Mouse (Mus musculus) gastrocnemius, adult 18-20 months (tissue): Measurements from ENCODE around the gene Zdhhc6. TPM values are rescaled to one million over a fixed set of nuclear protein-coding genes. Genes with fewer than 3 reads are reported as not detected.

Source experiments
- DNase-seq: peaks from one replicate; pipeline ENCODE4 v3.0.0; 2021; ENCODE audit warnings: low spot score
- total RNA-seq, 2 experiments: library from RNA; stranded (reverse); gene quantifications; 2 replicates each; pipeline ENCODE4 v1.2.3; 2021

Zdhhc6 gene
- total RNA-seq, 2 experiments from 2014 or later, result 20.0 to 21.4 TPM

DNA sequence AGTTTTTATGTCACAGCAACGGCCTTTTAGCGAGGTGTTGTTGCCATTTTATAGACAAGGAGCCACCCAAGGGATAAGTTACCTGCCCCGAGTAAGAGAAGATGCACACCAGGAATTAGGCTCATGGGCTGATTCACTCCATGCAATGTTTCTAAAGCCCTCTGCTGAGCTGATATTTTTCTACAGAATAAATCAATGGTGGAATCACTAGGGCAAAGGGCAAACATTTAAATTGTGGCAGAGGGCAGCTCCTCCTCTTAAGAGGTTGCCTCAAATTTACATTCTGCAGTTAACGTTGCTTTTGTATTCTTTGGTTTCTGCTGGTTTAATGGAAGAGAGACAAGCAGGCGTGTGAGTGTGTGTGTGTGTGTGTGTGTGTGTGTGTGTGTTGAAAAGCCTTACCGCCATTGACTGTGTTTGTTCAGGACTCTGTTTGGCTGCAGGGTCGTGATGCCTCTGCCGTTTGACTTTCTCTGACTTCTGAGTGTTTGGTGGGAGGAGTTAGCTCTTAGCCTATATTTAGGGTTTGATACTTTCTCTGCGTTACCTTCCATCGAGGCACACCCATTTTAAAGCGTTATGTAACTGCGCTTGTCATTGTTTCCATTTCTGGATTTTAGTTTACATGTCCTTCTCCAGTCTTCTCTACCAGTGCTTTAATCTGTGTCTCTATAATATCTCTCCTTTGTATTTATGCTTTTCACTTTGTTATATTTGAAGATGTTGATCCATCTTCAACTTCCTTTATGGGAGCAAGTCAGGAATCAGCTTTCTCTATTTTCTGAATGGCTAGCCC, 55.2 kb downstream of the Zdhhc6 start:
- no peak for DNase-seq

DNA sequence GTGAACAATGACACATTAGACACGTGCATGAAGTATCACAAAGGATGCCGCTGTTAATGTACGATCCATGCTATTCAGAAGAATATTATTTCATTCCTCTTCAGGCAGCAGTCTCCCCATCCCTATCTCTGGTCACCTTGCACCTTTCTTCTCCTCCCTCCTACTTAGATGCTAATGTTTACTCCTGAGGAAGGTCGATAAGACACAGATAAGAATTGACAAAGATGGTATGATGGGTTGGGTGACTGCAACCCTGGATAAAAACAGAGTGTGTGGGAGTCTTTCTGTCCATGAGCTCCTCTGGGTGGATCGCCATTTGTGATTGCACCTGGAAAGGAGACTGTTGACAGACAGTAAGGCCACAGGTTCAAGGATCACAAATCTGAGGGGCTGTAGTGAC, 57.3 kb downstream of the Zdhhc6 start:
- DNase-seq, result no peak

DNA sequence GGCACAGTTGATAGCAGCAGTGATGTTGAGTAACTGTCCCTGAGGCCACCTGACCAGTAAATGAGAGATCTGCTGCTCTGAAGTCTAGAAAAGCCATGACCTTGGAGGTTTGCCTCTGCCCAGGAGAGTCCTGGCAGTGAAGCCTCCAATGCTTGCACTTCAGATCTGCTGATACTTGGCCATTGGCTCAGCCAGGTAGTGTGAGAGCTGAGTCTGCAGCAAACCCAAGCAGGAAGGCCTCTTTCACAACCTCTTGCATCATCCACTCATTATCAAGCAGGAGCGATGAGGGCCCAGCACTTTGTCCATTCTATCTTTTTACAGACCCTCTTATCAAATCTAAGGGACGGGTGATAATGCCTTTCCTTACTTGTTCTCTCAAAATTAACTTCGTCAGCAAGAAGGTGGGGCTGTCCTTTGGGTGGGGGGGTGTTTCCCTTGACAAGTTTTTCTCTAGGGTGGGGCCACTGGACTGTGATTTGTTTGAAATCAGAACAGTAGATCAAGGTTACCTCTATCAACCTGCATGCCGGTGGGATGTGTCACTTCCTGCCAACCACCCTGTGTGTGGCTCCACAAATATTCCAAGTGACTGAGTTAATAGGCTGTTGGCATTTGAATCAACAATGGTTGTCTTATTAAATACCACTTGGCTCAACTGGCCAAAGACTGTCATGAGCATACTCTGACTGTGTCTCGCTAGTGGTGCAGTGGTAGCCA, 58.0 kb downstream of the Zdhhc6 start:
- no peak for DNase-seq

DNA sequence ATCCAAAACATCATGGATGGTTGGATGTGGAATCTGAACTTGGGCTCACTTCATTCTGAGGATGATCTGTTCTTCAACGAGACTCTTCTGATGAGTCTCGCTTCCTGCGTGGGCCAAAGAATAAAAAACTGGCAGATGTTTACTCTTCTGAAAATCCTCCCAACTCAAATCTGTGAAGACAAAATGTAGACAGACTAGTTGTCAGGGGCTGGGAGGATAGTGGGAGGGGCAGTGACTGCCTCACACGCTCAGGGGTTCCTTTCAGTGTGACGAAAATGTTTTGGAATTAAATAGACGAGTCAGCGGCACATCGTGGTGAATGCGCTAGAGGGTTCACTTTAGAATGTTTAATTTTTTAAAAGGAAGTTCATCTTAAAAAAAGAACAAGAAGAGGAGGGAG, 59.7 kb downstream of the Zdhhc6 start:
- DNase-seq, result no peak

DNA sequence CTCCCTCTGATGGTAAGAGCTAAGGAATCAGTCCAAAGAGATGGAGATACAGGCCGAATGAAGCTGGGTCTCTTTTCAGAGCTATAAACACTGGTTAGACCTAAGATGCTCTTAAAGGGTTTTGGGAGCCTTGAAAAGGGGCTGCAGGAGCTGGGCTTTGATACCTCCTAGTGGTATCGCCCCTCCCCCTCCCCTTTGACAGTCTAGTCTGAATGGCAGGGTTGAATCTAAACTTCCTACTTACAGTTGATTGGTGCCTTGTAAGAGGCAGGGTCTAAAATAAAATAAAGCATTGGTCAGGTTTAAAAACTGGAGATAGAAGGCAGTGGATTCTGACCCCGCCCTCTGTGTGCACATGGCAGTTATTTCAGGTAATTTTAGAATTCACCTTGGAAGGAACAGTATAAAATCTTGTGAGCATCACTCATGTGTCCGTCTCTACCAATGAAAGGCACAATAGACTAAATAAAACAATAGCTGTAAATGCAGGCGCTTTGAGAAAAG, 61.3 kb downstream of the Zdhhc6 start:
- DNase-seq, result no peak

DNA sequence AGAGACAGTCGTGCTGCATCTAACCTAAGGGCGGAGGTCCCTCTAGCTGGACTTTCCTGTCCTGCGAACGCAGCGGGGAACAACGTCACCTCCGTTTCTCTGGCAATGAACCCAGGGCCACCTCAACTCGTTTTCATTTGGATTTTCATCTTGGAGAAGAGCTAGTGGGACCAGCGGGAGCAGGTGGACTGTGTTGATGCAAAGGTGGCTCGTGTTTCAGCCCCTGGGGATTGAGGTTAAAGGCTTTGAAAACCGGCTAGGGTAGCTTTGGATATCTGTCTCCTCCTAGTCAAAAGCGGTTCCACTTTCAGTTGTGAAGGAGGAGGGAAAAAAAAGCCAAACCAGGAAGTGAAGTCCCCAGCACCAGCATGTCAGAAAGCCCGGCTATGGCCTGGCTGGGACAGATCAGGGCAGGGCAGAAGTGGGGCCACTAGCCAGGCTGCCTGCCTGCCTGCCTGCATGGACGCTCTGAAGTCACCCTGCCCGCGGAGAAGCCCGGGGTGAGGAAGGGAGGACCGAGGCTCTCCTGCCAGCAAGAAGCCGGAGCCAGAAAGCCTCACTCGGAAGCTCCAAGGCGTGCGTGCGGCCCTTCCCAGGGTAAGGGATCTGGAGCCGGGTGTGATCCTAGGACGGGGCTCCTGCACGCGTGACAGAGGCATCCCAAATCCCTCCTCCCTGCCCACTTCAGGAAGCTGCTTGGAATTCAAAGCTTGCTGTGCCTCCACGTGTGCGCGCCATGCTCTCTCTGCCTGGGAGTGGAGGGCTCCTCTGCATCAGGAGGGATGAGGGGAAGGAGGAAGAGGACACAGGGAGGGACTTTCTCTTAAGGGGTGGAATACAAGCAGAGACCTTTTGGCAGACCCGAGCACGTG, 62.0 kb downstream of the Zdhhc6 start:
- DNase-seq, result peak; percentile 41

DNA sequence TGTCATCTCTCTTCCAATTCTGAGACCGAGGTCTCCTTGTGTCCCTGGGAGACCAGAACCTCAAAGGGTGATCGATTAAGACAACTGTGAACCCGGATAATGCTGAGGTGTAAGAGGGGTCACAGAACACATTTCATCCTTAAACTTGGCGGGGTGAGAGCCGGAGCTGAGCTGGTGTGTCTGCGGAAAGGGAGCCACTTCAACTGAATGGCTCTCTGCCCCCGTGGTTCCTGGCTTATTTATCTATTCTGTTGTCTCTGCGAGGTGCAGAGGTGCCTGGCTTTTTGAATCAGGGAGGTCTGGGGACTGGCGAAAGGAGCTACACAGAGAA, 62.6 kb downstream of the Zdhhc6 start:
- peak; percentile 9 for DNase-seq

DNA sequence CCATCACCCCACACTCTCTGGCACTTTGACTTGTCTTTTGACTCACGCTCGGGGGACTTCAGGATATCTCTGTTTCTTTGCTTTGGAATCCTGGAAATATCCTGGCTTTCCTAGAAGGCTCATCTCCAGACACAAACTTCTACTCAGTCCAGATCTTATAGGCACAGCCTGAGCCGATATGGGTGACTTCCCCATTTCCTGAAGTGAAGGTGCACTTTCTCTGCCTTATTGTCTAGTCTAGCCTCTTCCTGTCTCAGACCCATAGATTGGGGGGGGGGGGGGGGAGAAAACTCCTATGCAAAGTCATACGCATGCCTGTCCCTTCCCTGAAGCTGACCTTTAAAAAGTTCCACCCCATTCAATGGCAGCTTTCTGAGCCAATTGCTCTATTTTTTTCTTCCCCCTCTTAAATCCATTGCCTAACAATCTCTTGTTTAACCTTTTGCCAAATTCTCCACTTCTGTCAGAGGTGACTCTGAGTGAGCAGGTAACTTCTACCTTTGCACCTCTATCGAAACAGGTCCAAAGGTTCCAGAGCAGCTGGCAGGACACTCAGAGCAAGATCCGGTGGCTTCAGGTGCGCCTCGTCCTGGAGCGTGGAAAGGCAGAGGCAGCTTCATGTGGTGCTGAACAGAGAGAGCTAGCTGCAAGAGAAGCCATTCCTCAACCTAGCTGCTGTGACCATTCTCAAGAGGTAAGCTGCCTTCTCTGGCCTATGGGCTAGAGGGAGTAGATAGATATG, 64.3 kb downstream of the Zdhhc6 start, which contains the start of gene Acsl5:
Acsl5 (plus strand) TSS at position 556 of the 742 bp plus-strand sequence.
- no peak for DNase-seq

DNA sequence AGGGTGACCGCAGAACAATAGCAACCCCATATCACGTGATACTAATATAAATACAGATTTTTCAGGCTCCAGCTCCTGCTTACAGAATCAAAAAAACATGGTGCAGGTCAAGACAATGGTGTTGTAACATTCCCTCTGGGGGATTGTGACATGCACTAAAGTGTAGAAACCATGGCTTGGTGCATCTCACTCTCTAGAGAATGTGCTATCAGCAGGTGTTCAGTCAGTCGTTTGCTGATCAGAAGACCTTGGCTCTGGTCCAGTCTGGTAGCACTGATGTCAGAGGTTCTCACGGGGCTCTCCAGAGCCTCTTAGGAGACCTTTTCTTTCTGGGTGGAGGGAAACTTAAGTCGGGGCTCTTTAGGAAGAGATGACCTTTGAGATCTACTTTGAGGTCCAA, 65.4 kb downstream of the Zdhhc6 start:
- DNase-seq, result no peak

DNA sequence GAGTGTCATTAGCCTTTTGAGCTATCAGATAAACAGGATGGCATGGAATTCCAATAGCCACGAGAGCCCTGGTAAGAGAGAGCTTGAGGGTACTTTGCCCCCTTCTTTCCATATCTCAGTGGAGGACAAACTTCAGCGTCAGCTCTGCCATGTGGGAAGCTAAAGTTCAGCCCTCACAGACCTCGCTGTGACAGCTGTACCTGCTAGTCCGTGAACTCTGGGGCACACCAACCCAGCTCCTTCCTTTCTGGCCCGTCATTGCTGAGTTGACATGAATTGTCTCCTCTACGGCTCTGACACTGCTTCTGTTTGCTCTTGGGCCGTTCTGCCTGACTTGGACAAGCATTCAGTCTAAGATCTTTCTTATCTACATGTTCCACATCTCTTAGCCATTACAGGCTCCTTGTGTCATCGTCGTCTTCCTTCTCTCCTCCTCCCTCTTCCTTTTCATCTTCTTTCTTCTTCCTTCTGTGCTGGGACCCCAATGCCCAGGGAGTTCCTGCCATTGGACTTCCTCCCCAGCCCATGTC, 67.8 kb downstream of the Zdhhc6 start:
- no peak for DNase-seq

DNA sequence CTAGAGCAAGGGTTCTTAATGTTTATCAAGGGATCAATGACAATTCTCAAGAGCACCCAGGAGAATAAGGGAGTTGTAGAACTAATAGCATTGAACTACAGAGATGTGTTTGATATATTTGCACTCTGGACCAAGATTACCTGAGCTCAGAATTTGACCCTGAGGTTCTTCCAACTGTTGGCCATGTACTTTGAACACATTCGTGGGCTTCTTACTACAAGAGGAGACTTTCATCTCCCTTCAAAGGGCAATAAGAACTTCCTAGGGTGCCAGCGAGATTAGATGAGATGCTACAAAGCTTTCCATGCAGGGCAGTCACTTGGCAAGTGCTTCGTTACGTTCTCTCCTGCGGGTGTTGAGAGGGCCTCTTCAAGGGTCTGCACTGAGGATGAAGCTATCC, 68.3 kb downstream of the Zdhhc6 start:
- DNase-seq, result no peak

DNA sequence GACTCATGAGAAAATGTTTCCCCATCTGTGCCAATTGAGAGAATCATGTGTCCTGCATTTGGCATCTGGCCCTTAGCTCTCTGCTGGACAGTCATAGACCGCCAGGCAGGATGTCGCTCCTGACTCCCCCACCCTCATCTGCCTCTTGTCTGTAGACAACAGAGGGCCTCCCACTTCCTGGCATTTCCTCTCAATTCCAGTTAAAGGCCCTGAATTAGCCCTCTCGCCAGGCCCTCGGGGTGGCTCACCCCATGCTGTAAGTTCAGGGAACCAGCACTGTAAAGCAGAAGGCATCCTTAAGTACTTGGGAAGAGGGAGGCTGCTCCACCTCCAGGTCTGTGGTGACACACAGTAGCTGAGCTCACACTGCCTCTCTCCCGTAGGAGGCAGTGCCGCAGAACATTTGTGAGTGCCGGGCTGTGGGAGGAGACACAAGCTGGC, 71.0 kb downstream of the Zdhhc6 start:
- DNase-seq, result peak; percentile 38

DNA sequence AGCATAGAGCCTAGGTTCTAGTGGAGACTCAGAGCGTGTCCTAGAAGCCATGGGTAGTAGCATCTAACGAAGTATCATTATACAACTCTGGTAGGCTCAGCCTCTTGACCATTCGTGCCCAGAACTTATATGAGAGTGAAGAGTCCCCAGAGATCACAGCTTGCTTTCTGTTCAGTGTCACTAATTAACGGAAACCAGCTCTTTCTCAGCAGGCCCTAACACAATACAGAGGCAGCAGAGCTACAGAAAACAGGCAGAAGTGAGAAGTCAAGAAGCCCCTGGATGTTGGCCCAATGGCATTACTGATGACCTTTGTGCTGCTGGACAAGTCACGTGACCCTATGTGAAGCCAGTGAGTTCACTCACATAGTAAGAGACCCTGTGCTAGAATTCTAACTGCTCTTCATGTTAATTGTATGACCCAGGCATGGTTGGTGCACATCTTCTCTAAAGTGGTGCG, 74.6 kb downstream of the Zdhhc6 start, which contains the start of gene Gucy2g:
Gucy2g (minus strand) TSS at position 51 of the 460 bp plus-strand sequence.
- DNase-seq, result no peak

DNA sequence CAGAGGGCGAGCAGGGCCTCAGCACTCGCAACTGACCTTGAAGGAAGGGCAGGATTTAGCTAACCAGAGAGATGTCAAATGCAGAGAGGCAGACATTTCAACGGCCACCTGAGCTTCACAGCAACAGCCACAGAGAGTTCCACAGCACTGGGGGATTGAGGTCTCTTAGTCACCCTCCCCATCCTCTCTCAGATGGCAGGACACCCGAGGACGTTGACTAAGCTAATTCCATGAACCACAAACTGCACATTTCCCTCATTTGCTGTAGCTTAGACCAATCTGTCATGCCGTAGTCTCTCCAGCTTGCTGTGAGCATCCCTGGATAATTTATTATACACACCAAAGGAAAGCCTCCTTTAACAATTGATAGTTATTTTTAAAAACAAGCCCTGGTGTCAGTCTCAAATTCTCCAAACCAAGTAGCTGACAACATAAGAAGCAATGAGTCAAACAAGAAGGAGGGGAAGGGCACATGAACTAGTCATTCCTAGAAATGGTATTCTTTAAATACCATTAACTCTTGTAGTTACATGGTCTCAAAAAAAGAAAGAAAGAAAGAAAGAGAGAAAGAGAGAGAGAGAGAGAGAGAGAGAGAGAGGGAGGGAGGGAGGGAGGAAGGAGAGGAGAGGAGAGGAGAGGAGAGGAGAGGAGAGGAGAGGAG, 75.9 kb downstream of the Zdhhc6 start:
- no peak for DNase-seq

DNA sequence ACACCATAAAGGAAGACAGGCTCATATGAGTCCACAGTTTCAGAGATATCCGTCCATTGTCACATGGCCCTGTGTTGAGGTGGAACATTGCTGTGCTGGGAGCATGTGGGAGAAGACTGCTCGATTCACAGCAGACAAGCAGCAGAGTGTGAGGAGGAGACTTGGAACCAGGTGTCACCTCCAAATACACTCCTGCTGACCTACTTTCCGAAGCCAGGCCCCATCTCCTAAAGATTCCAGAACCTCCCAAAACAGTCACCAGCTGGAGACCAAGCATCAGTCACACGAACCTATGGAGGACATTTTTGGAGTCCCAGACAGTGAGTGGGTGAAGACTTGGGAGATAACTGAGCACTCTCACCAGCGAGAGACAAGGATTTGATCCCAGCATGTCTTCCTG, 79.3 kb downstream of the Zdhhc6 start:
- DNase-seq, result no peak

DNA sequence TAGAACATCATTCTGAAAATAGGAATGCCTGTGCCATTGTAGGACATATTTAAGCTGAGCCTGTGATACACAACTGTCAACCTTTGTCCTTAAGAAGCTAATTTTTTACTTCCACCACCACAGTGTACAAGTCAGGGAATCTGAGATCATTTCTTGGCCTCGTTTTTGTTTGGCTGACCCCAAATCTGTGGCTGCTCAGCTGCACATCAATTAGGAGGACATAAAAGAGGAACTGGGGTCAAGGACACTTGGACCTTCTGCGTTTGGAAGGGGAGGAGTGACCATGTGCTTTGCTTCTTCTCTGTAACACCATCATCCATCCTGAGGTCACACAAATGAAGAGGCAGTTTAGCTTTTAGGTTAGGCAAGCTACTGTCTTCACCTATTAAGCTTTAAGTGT, 79.8 kb downstream of the Zdhhc6 start:
- DNase-seq, result no peak

DNA sequence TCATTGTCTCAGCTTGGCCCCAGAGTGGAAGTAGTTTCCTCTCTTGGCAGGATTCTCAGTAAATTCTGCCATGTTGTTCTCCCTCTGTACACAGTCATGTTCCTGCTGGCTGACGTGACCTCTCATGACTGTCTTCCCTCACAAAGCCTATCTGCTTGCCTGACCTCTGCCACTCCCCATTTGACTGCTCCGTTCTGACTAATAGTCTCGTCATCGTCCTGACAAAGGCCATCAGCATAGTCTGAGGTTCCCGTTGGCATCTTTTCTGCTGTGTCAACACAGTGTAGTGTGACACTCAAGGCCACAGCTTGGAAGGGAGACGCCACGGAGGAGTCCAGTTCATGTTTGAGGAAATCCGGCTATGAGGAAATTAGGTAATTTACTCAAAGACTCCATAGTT, 83.7 kb downstream of the Zdhhc6 start:
- no peak for DNase-seq

DNA sequence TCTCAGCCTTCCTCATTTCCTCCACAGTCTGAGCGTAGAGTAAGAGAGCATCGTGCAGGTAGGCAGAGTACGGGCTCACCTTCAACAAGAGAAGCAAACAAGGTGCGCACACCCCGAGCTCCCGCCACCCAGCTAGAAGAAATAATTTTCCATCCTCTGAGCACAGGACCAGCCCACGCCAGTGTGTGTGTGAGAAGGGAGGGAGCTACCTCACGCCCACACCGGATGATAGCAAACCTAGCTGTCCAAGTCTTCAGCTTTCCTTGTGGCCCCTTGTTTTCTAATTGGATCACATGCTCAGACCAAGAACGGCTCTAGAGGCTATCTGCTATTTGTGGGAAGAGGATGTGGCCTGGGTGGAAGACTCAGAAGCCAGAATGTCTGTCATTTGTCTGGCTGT, 84.8 kb downstream of the Zdhhc6 start:
- DNase-seq, result no peak

DNA sequence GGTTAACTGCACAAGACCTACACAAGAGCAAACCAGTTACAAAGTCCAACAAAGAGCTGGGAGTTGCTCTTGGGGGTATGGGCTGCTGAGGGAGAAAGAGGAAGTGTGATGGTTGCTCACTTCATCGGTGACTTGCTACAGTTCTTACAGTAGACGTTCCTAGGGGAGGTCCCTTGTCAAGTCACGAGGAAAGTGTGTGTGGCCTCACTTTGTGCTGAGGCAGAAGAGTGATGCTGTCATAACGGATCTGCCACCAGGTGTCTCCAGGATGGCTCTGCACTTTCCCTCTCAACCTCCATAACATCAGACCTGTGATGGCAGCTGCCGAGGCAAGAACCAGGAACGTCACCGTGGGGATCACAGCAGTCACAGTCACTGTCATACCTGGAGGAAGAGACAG, 88.7 kb downstream of the Zdhhc6 start:
- no peak for DNase-seq

DNA sequence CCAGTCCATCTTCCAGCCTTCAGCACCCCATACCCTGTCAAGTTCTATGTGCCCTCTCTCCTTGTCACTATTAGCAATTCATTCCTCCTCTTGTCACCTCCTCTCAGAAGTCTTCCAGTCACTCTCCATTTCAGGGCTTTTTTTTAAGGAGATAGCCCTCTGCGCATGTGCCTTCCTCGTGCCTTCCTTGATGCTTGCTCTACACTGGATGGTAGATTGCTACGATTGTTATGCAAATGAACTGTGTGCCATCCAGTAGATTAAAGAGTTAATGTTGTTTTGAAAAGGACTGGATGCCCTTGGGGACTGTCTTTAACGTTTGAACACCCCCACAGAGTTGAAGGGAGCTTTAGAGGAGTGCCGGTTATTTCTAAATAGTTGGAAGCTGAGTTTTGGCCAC, 89.2 kb downstream of the Zdhhc6 start:
- no peak for DNase-seq
